8 mouse cellular contexts compared by ENCODE assay signal in the genomic region with DNA sequence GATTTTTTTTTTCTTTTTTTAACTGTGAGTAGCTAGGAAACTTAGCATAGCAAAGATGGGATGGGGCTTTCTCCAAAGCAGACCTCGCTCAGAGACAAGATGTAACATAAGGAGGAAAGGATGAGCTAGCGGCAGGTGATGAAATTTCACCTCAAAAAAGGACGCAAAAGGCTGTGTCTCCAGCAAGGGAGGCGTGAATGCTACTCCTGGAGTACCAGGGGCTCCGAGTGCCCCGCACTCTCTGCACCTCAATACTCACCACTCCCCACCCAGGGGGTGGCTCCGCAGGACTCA. TPM values are rescaled to one million over a fixed set of nuclear protein-coding genes. Genes with fewer than 3 reads are reported as not detected.
DNase-seq lines count a peak whose midpoint lies in the region; ATAC-seq and TF ChIP-seq lines count a peak whose summit lies in the region.

No protein-coding gene starts in this region.

- peak overlapping the region; percentile 79 for H3K4me2 ChIP-seq in heart, embryonic 15.5 days
- H3K4me2 ChIP-seq in forebrain, embryonic 16.5 days (ENCODE audit: low read length), result peak overlapping the region; percentile 76

- H3K27me3 ChIP-seq in heart, embryonic 15.5 days, result no peaks in the 10 kb centered on the region
- no peaks in the 10 kb centered on the region for H3K27me3 ChIP-seq in forebrain, embryonic 16.5 days (replicated peaks; ENCODE audit: control insufficient read depth, insufficient read depth, low read length)

- no peaks in the 10 kb centered on the region for H3K36me3 ChIP-seq in heart, embryonic 15.5 days
- H3K36me3 ChIP-seq in ES-E14 (ENCODE audit: control insufficient read depth, insufficient read depth, low read length, poor library complexity, severe bottlenecking), result no peaks in the 10 kb centered on the region
- no peaks in the 10 kb centered on the region for H3K36me3 ChIP-seq in forebrain, embryonic 16.5 days (ENCODE audit: control insufficient read depth, insufficient read depth)

- no peak for DNase-seq in heart, postnatal 4 days
- DNase-seq in ES-E14 (ENCODE audit: low read depth, low spot score), result no peak
- DNase-seq in mesoderm, embryonic 11.5 days (ENCODE audit: low read depth, low spot score), result peak; percentile 59
- DNase-seq in adrenal gland, postnatal 25 days, result no peak
- no peak for DNase-seq in ovary, adult 18-20 months (ENCODE audit: low spot score)
- DNase-seq in thymus, postnatal 25 days, result no peak

- in situ Hi-C loops in ES-E14 (cut with MboI; ENCODE audit: low sequenced_read_pairs in 2 of 2, unreplicated experiment in 2 of 2), result no loop called here

- H3K4me3 ChIP-seq in heart, embryonic 15.5 days, result peak overlapping the region; percentile 96
- peak overlapping the region; percentile 83 to 89 for H3K4me3 ChIP-seq in ES-E14 (ENCODE audit: insufficient read depth in 1 of 2, low read depth in 1 of 2, low read length in 2 of 2, poor library complexity in 1 of 2, severe bottlenecking in 1 of 2)
- peak overlapping the region; percentile 80 for H3K4me3 ChIP-seq in forebrain, embryonic 16.5 days (replicated peaks; ENCODE audit: low read length)

- peak overlapping the region; percentile 96 for H3K9ac ChIP-seq in heart, embryonic 15.5 days
- H3K9ac ChIP-seq in ES-E14 (ENCODE audit: insufficient read depth, low read depth, low read length, poor library complexity, severe bottlenecking), result peak overlapping the region; percentile 94
- peak overlapping the region; percentile 89 for H3K9ac ChIP-seq in forebrain, embryonic 16.5 days (replicated peaks; ENCODE audit: low read depth, low read length)

- peaks cover 4% of the 10 kb centered on the region; the same call in 1 of the 2 replicates for H3K4me1 ChIP-seq in heart, embryonic 15.5 days (replicated peaks)
- H3K4me1 ChIP-seq in ES-E14 (ENCODE audit: control insufficient read depth in 2 of 2, insufficient read depth in 2 of 2, low read length in 2 of 2, poor library complexity in 1 of 2), result peaks cover 0 to 3% of the 10 kb centered on the region in 2 experiments; a peak in 1 of 4 replicates
- peaks cover 7% of the 10 kb centered on the region for H3K4me1 ChIP-seq in forebrain, embryonic 16.5 days (replicated peaks; ENCODE audit: control insufficient read depth, insufficient read depth, low read length)

- no peaks in the 10 kb centered on the region for H3K9me3 ChIP-seq in heart, embryonic 15.5 days (replicated peaks)
- H3K9me3 ChIP-seq in ES-E14 (ENCODE audit: control insufficient read depth, insufficient read depth, low read depth, low read length), result no peaks in the 10 kb centered on the region
- H3K9me3 ChIP-seq in forebrain, embryonic 16.5 days (ENCODE audit: control insufficient read depth, low read length), result no peaks in the 10 kb centered on the region

- H3K27ac ChIP-seq in heart, embryonic 15.5 days, result peak overlapping the region; percentile 95
- no peak overlapping the region for H3K27ac ChIP-seq in ES-E14 (ENCODE audit: insufficient read depth, low read depth, low read length, poor library complexity, severe bottlenecking)
- peak overlapping the region; percentile 96 for H3K27ac ChIP-seq in forebrain, embryonic 16.5 days (ENCODE audit: low read length)

- no peak for ATAC-seq in heart, embryonic 15.5 days (replicated peaks; ENCODE audit: insufficient number of reproducible peaks, insufficient read depth, low FRiP score, low read depth)
- no peak for ATAC-seq in forebrain, embryonic 16.5 days

- 1% methylated on average over 7 of the region's 7 CpGs for WGBS in heart, embryonic 15.5 days
- WGBS in forebrain, embryonic 16.5 days, result under 1% methylated on average over 7 of the region's 7 CpGs

TF ChIP-seq in ES-E14, 5 proteins besides CTCF, POLR2A, EP300 and RAD21:
- TF ChIP-seq ZC3H11A (IDR thresholded peaks at IDR 0.05; ENCODE audit: borderline replicate concordance, low read depth, low read length), result no peak
- TF ChIP-seq CHD2 (IDR thresholded peaks at IDR 0.05; ENCODE audit: low read depth, low read length), result no peak
- TF ChIP-seq MAFK (IDR thresholded peaks at IDR 0.05; ENCODE audit: insufficient read depth, low read depth, low read length), result no peak
- no peak for TF ChIP-seq ZNF384 (IDR thresholded peaks at IDR 0.05; ENCODE audit: low read depth, low read length)
- TF ChIP-seq HCFC1 (IDR thresholded peaks at IDR 0.05; ENCODE audit: borderline replicate concordance, insufficient read depth, low read length), result no peak

RNA-seq across cellular contexts. Expression of gene Zfyve9, which starts 0.9 kb away (rescaled TPM):
- polyA plus RNA-seq in heart, embryonic 15.5 days (2015; fragmentation: Nextera tagmentation; extraction: Ambion mirVana), result 2.8 and 3.0 TPM in 2 replicates
- 10 to 100 TPM; 24.3 to 25.7 TPM for total RNA-seq in heart, postnatal 4 days (2021)
- 7.8 and 8.7 TPM in 2 replicates for total RNA-seq in ES-E14 (2012; rRNA removed)
- 5.8 and 6.6 TPM in 2 replicates for polyA plus RNA-seq in forebrain, embryonic 16.5 days (2015; fragmentation: Nextera tagmentation; extraction: Ambion mirVana)
- 31.5 and 31.6 TPM in 2 replicates for total RNA-seq in adrenal gland, postnatal 25 days (2021)

RNA-seq across cellular contexts. Expression of gene Btf3l4, which starts 53.7 kb away (rescaled TPM):
- 135 and 166 TPM in 2 replicates for polyA plus RNA-seq in heart, embryonic 15.5 days (2015; fragmentation: Nextera tagmentation; extraction: Ambion mirVana)
- 100 to 1,000 TPM; 130 to 132 TPM for total RNA-seq in heart, postnatal 4 days (2021)
- total RNA-seq in ES-E14 (2012; rRNA removed), result 40.9 and 44.6 TPM in 2 replicates
- 211 and 231 TPM in 2 replicates for polyA plus RNA-seq in forebrain, embryonic 16.5 days (2015; fragmentation: Nextera tagmentation; extraction: Ambion mirVana)
- 94.9 and 144 TPM in 2 replicates for total RNA-seq in adrenal gland, postnatal 25 days (2021)

RNA-seq across cellular contexts. Expression of gene Txndc12, which starts 54.7 kb away (rescaled TPM):
- 107 and 122 TPM in 2 replicates for polyA plus RNA-seq in heart, embryonic 15.5 days (2015; fragmentation: Nextera tagmentation; extraction: Ambion mirVana)
- total RNA-seq in heart, postnatal 4 days (2021), result 10 to 100 TPM; 83.3 to 86.4 TPM
- total RNA-seq in ES-E14 (2012; rRNA removed), result 65.1 and 91.4 TPM in 2 replicates
- polyA plus RNA-seq in forebrain, embryonic 16.5 days (2015; fragmentation: Nextera tagmentation; extraction: Ambion mirVana), result 81.9 and 90.5 TPM in 2 replicates
- 72.1 and 75.5 TPM in 2 replicates for total RNA-seq in adrenal gland, postnatal 25 days (2021)
